Mouse (Mus musculus) sigmoid colon, adult 10 weeks (tissue): ENCODE results near the gene Olfr304. TPM values are rescaled to one million over a fixed set of nuclear protein-coding genes. Genes with fewer than 3 reads are reported as not detected.

Experiments
- polyA plus RNA-seq: library from polyadenylated mRNA; stranded (reverse); fragments of 350-450 nt; fragmentation: Illumina TruSeq; extraction: RNeasy Lipid Tissue Mini Kit (QIAGEN cat#74804); gene quantifications from one replicate; pipeline ENCODE4 v1.2.3, GENCODE M21; 2014; ENCODE audit warnings: low read depth, low replicate concordance

The Olfr304 gene
- not detected for polyA plus RNA-seq

GRCm38 (mm10) chr7:86386558-86386957 lies at the start of gene Olfr304:
Olfr304 (minus strand) TSS chr7:86386658.

GRCm38 (mm10) chr7:86403546-86403945 lies 17.1 kb upstream of the Olfr304 start, which contains the start of gene Olfr301:
Olfr301 (plus strand) TSS chr7:86403846.

DNA sequence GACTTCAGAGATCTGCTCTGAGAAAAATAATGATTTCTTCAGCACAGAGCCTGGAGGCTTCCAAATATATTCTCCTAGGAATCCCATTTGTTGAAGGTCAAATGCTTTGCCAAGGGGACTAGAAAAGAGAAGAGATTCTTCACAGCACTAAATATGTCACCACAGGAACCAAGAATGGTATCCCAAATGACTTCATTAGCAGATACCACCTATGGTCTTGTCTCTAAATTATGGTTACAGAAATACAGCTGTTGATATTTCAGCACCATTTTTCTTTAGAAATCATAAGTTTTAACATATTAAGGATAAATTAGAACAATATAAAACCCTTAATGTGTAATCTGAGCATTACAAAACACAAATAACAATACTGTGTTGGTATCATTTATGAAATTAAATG lies 11.2 kb upstream of the Olfr304 start, which contains the start of gene Olfr303:
Gene Olfr303 (minus strand): TSS at position 101 of the 400 bp plus-strand sequence.

GRCm38 (mm10) chr7:86366828-86367227 lies 19.6 kb downstream of the Olfr304 start, which contains the start of gene Olfr305:
Olfr305 (minus strand) TSS chr7:86366928.

DNA sequence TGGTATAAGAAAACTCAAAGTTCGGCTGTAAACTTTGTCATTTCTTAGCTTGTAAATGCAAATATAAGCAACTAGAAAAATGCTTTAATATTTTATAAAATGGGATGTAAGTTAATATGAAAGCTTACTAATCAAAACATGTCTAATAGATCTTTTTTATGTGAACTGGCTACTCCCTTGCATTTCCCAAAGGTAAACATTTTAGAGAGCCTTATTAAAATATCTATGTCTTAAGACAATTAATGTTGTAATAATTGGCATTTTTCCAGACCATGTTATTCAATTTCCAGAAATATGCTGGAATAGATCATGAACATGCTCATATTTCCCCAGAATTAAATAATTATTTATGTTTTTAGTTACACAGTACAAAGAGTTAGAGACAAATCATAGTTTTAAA lies 49.0 kb downstream of the Olfr304 start, which contains the start of gene Olfr307:
Gene Olfr307 (minus strand): TSS at position 101 of the 400 bp plus-strand sequence.

Other genes starting within 250 kb of the Olfr304 start
- gene Vmn2r75, start 214.9 kb downstream of the Olfr304 start, polyA plus RNA-seq: not detected
- gene Vmn2r76, start 140.3 kb downstream of the Olfr304 start, polyA plus RNA-seq: not detected
- not detected for gene Olfr310, start 109.5 kb downstream of the Olfr304 start, polyA plus RNA-seq
- not detected for gene Olfr309, start 73.0 kb downstream of the Olfr304 start, polyA plus RNA-seq
- gene Olfr308, start 61.0 kb downstream of the Olfr304 start, polyA plus RNA-seq: not detected
- not detected for gene Olfr307, start 49.1 kb downstream of the Olfr304 start, polyA plus RNA-seq
- not detected for gene Olfr305, start 19.7 kb downstream of the Olfr304 start, polyA plus RNA-seq
- gene Olfr303, start 11.1 kb upstream of the Olfr304 start, polyA plus RNA-seq: not detected
- gene Olfr301, start 17.2 kb upstream of the Olfr304 start, polyA plus RNA-seq: not detected
- not detected for gene Olfr299, start 73.3 kb upstream of the Olfr304 start, polyA plus RNA-seq
- gene Olfr298, start 105.8 kb upstream of the Olfr304 start, polyA plus RNA-seq: not detected
- gene Olfr297, start 133.3 kb upstream of the Olfr304 start, polyA plus RNA-seq: not detected
- gene Olfr295, start 197.2 kb upstream of the Olfr304 start, polyA plus RNA-seq: not detected
- gene Olfr294, start 230.0 kb upstream of the Olfr304 start, polyA plus RNA-seq: not detected